Mouse (Mus musculus) left cerebral cortex, postnatal 25 days (tissue): ENCODE data around the gene Tex36. TPM values are rescaled to one million over a fixed set of nuclear protein-coding genes. Genes with fewer than 3 reads are reported as not detected.

ENCODE experiments used
- DNase-seq, 2 experiments: peaks; one replicate each; pipeline ENCODE4 v3.0.0; 2022; ENCODE audit warnings: low spot score in 2 of 2, mixed read lengths in 1 of 2
- intact Hi-C: fragments of 180-260 bp; cut with DNase I; formaldehyde crosslinking; loops from one replicate; pipeline ENCODE4 v1.15.1; 2025
- total RNA-seq, 2 experiments: library from RNA; stranded (reverse); gene quantifications; 2 replicates each; pipeline ENCODE4 v1.2.3; 2021

The Tex36 gene
- total RNA-seq, 2 experiments from 2014 or later: not detected

DNA sequence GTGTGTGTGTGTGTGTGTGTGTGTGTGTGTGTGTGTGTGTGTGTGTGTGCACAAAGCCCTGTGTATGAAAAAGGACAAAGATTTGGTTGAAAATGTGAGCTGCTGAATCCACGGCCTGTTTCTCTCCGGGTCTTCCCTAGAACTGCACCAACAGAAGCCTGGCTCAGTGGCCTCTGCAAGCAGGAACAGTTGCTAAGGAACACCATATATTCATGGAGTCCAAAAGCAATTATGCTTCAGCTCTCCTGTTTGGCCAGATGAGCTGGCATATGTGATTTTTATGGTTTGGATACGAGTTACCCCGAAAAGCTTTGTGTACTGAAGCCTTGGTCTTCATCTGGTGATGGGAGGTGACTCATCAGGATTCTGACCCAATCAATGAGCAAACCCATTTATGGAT is 58.8 kb downstream of the Tex36 start:
- peak; percentile 4 to 19 for DNase-seq

DNA sequence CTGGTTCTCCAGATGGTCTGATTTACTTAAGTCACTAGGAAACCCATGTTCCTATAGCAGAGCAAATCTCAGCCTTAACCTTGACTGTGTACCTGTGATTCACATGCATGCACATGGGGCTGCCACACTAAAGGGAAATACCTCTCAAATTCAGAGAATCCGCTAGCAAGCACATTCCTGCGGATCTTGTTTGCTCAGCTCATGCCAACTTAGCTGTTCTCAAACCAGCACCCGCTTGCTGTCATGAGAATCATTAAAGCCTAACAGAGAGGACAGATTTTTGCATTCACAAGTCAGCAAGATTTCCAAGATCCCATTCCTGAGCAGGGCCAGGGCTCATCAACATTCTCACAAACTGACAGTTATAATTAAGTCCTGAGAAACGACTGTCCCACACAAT is 64.6 kb downstream of the Tex36 start:
- no peak for DNase-seq
- intact Hi-C loops: loop anchor here (1.0 kb wide), 1 partner anchor 10 kb away; no protein-coding TSS in a partner anchor

More for the DNA sequence above, 58.8 kb downstream of the Tex36 start:
- intact Hi-C loops: no loop called here

Other genes starting within 250 kb of the Tex36 start
- gene Edrf1, start 35.4 kb upstream of the Tex36 start, total RNA-seq: 10 to 100 TPM; 22.0 to 22.7 TPM
- not detected for gene Mmp21, start 77.9 kb upstream of the Tex36 start, total RNA-seq
- 10 to 100 TPM; 67.3 to 68.4 TPM for gene Bccip, start 107.2 kb upstream of the Tex36 start, total RNA-seq
- 10 to 100 TPM; 21.1 to 22.5 TPM for gene Uros, start 107.9 kb upstream of the Tex36 start, total RNA-seq
- 1 to 10 TPM; 3.7 to 3.9 TPM for gene Fank1, start 174.7 kb upstream of the Tex36 start, total RNA-seq
- 10 to 100 TPM; 36.6 to 39.8 TPM for gene Dhx32, start 180.6 kb upstream of the Tex36 start, total RNA-seq